In genomic region chr15:101092829-101093648, GRCm38 (mm10) we compare ENCODE assay signal across 9 mouse cellular contexts. TPM values are rescaled to one million over a fixed set of nuclear protein-coding genes. Genes with fewer than 3 reads are reported as not detected.
DNase-seq lines count a peak whose midpoint lies in the region; ATAC-seq and TF ChIP-seq lines count a peak whose summit lies in the region.
"Had no signal": no experiment of that assay in that cellular context is flagged by ENCODE, and none has a peak within 500 bp of the region (broad histone marks: within the 10 kb centered on the region; RNA-seq: fewer than 3 reads in every experiment).

No protein-coding gene starts in this region.

- H3K4me3 ChIP-seq in intestine, embryonic 14.5 days (ENCODE audit: low read depth, low read length): no peak overlapping the region
- no peak overlapping the region for H3K4me3 ChIP-seq in intestine, postnatal 0 days (ENCODE audit: low read depth, low read length)
- no peak overlapping the region for H3K4me3 ChIP-seq in hindbrain, embryonic 11.5 days (ENCODE audit: low read depth, low read length)
- H3K4me3 ChIP-seq in midbrain, embryonic 14.5 days (replicated peaks; ENCODE audit: low read depth, low read length): no peak overlapping the region

- H3K9ac ChIP-seq in intestine, embryonic 14.5 days (ENCODE audit: low read length): no peak overlapping the region
- H3K9ac ChIP-seq in intestine, postnatal 0 days (ENCODE audit: low read depth, low read length): no peak overlapping the region
- H3K9ac ChIP-seq in hindbrain, embryonic 11.5 days (ENCODE audit: low read depth, low read length): peak overlapping the region; percentile 47
- no peak overlapping the region for H3K9ac ChIP-seq in midbrain, embryonic 14.5 days (replicated peaks; ENCODE audit: low read length)

- TF ChIP-seq CTCF in intestine, postnatal 0 days (IDR thresholded peaks at IDR 0.05; ENCODE audit: low read depth): no peak

- no peaks in the 10 kb centered on the region for H3K27me3 ChIP-seq in intestine, embryonic 14.5 days (replicated peaks; ENCODE audit: control insufficient read depth, insufficient read depth, low read length)
- H3K27me3 ChIP-seq in intestine, postnatal 0 days (replicated peaks; ENCODE audit: control insufficient read depth, insufficient read depth, low read length): no peaks in the 10 kb centered on the region
- no peaks in the 10 kb centered on the region for H3K27me3 ChIP-seq in hindbrain, embryonic 11.5 days (ENCODE audit: control insufficient read depth, insufficient read depth, low read length)
- no peaks in the 10 kb centered on the region for H3K27me3 ChIP-seq in midbrain, embryonic 14.5 days (ENCODE audit: control insufficient read depth, insufficient read depth, low read length)

- peaks cover 7% of the 10 kb centered on the region for H3K4me1 ChIP-seq in intestine, embryonic 14.5 days (replicated peaks; ENCODE audit: control insufficient read depth, insufficient read depth, low read length)
- no peaks in the 10 kb centered on the region for H3K4me1 ChIP-seq in intestine, postnatal 0 days (replicated peaks; ENCODE audit: control insufficient read depth, insufficient read depth, low read length)
- peaks cover 22% of the 10 kb centered on the region for H3K4me1 ChIP-seq in hindbrain, embryonic 11.5 days (replicated peaks; ENCODE audit: control insufficient read depth, insufficient read depth, low read length)
- peaks cover 34% of the 10 kb centered on the region for H3K4me1 ChIP-seq in midbrain, embryonic 14.5 days (ENCODE audit: control insufficient read depth, insufficient read depth, low read length)

- DNase-seq in intestine, embryonic 14.5 days (ENCODE audit: low spot score): no peak
- peak; percentile 19 for DNase-seq in cerebellum, adult 8-10 months
- DNase-seq in hindbrain, embryonic 11.5 days (ENCODE audit: low spot score): peak; percentile 83
- peak; percentile 29 to 50 for DNase-seq in layer of hippocampus, postnatal 36 days
- DNase-seq in midbrain, embryonic 14.5 days: peak; percentile 81
- no peak for DNase-seq in gastrocnemius, postnatal 14 days

- H3K4me2 ChIP-seq in intestine, embryonic 14.5 days (ENCODE audit: low read length): peak overlapping the region; percentile 16; the same call in 1 of the 2 replicates
- no peak overlapping the region for H3K4me2 ChIP-seq in intestine, postnatal 0 days (replicated peaks; ENCODE audit: low read depth)
- peak overlapping the region; percentile 19 for H3K4me2 ChIP-seq in hindbrain, embryonic 11.5 days (replicated peaks; ENCODE audit: low read depth, low read length)
- peak overlapping the region; percentile 34 for H3K4me2 ChIP-seq in midbrain, embryonic 14.5 days (ENCODE audit: low read length)

- 28% methylated on average over 25 of the region's 25 CpGs for WGBS in intestine, embryonic 14.5 days
- 49% methylated on average over 25 of the region's 25 CpGs for WGBS in intestine, postnatal 0 days
- 8% methylated on average over 25 of the region's 25 CpGs for WGBS in hindbrain, embryonic 11.5 days
- WGBS in midbrain, embryonic 14.5 days: 7% methylated on average over 25 of the region's 25 CpGs

- ATAC-seq in intestine, embryonic 14.5 days (replicated peaks; ENCODE audit: low FRiP score, low TSS enrichment, low read depth): peak; percentile 50; the same call in 1 of the 2 replicates
- no peak for ATAC-seq in intestine, postnatal 0 days
- peak; percentile 94 for ATAC-seq in hindbrain, embryonic 11.5 days (ENCODE audit: low FRiP score)
- peak; percentile 88 for ATAC-seq in midbrain, embryonic 14.5 days (ENCODE audit: low FRiP score, low TSS enrichment)
- ATAC-seq in granulocyte monocyte progenitor cell, adult 5-6 weeks (replicated peaks; ENCODE audit: poor library complexity, severe bottlenecking): no peak

- intact Hi-C loops in gastrocnemius, postnatal 14 days (cut with DNase I; ENCODE audit: low total_unique reads): no loop called here

- peak overlapping the region; percentile 17; the same call in 1 of the 2 replicates for H3K27ac ChIP-seq in intestine, embryonic 14.5 days (ENCODE audit: low read depth)
- H3K27ac ChIP-seq in intestine, postnatal 0 days (ENCODE audit: low read depth, low read length): no peak overlapping the region
- H3K27ac ChIP-seq in hindbrain, embryonic 11.5 days (ENCODE audit: low read depth, low read length): peak overlapping the region; percentile 89
- peak overlapping the region; percentile 67 for H3K27ac ChIP-seq in midbrain, embryonic 14.5 days (replicated peaks; ENCODE audit: low read depth, low read length)

- no peaks in the 10 kb centered on the region for H3K9me3 ChIP-seq in intestine, embryonic 14.5 days (ENCODE audit: control insufficient read depth, low read length)
- no peaks in the 10 kb centered on the region for H3K9me3 ChIP-seq in intestine, postnatal 0 days (ENCODE audit: control insufficient read depth)
- H3K9me3 ChIP-seq in hindbrain, embryonic 11.5 days (ENCODE audit: control insufficient read depth, low read length): no peaks in the 10 kb centered on the region
- H3K9me3 ChIP-seq in midbrain, embryonic 14.5 days (ENCODE audit: control insufficient read depth, low read length): no peaks in the 10 kb centered on the region

- no peaks in the 10 kb centered on the region for H3K36me3 ChIP-seq in intestine, embryonic 14.5 days (ENCODE audit: control insufficient read depth, insufficient read depth, low read length)
- no peaks in the 10 kb centered on the region for H3K36me3 ChIP-seq in intestine, postnatal 0 days (ENCODE audit: control insufficient read depth, insufficient read depth)
- no peaks in the 10 kb centered on the region for H3K36me3 ChIP-seq in hindbrain, embryonic 11.5 days (ENCODE audit: control insufficient read depth, insufficient read depth, low read length)
- no peaks in the 10 kb centered on the region for H3K36me3 ChIP-seq in midbrain, embryonic 14.5 days (ENCODE audit: control insufficient read depth, insufficient read depth, low read length)

RNA-seq across cellular contexts. Expression of gene Fignl2, which starts 14.7 kb away (rescaled TPM):
- polyA plus RNA-seq in intestine, embryonic 14.5 days (2014; fragmentation: Nextera tagmentation; extraction: Ambion mirVana): 0.43 and 0.55 TPM in 2 replicates
- 0.16 and 0.33 TPM in 2 replicates for polyA plus RNA-seq in intestine, postnatal 0 days (2015; fragmentation: Nextera tagmentation; extraction: Ambion mirVana)
- polyA plus RNA-seq in hindbrain, embryonic 11.5 days (2014; fragmentation: Nextera tagmentation; extraction: Ambion mirVana): 1.2 and 2.1 TPM in 2 replicates
- total RNA-seq in layer of hippocampus, postnatal 36 days (2021): 1 to 10 TPM; 1.1 to 1.2 TPM
- polyA plus RNA-seq in midbrain, embryonic 14.5 days (2014; fragmentation: Nextera tagmentation; extraction: Ambion mirVana): 0.09 and 0.11 TPM in 2 replicates
- total RNA-seq in granulocyte monocyte progenitor cell, adult 5-6 weeks (2014; fragmentation: Nextera tagmentation): not detected in 2 replicates
- not detected in 2 replicates for total RNA-seq in granulocyte monocyte progenitor cell, adult 5-6 weeks (2017)
- 1 to 10 TPM; 1.3 to 1.4 TPM for total RNA-seq in gastrocnemius, postnatal 14 days (2021)

RNA-seq across cellular contexts. Expression of gene Ankrd33, which starts 22.5 kb away (rescaled TPM):
- not detected in 2 replicates for polyA plus RNA-seq in intestine, embryonic 14.5 days (2014; fragmentation: Nextera tagmentation; extraction: Ambion mirVana)
- not detected in 2 replicates for polyA plus RNA-seq in intestine, postnatal 0 days (2015; fragmentation: Nextera tagmentation; extraction: Ambion mirVana)
- polyA plus RNA-seq in hindbrain, embryonic 11.5 days (2014; fragmentation: Nextera tagmentation; extraction: Ambion mirVana): not detected in 2 replicates
- total RNA-seq in layer of hippocampus, postnatal 36 days (2021): not detected
- not detected in 2 replicates for polyA plus RNA-seq in midbrain, embryonic 14.5 days (2014; fragmentation: Nextera tagmentation; extraction: Ambion mirVana)
- total RNA-seq in granulocyte monocyte progenitor cell, adult 5-6 weeks (2014; fragmentation: Nextera tagmentation): not detected in 2 replicates
- total RNA-seq in granulocyte monocyte progenitor cell, adult 5-6 weeks (2017): not detected in 2 replicates
- not detected for total RNA-seq in gastrocnemius, postnatal 14 days (2021)
- polyA plus RNA-seq: gonadal fat pad, adult 2 months had no signal

RNA-seq across cellular contexts. Expression of gene Acvrl1, which starts 35.3 kb away (rescaled TPM):
- polyA plus RNA-seq in intestine, embryonic 14.5 days (2014; fragmentation: Nextera tagmentation; extraction: Ambion mirVana): 16.5 and 16.6 TPM in 2 replicates
- polyA plus RNA-seq in intestine, postnatal 0 days (2015; fragmentation: Nextera tagmentation; extraction: Ambion mirVana): 13.8 and 14.6 TPM in 2 replicates
- polyA plus RNA-seq in hindbrain, embryonic 11.5 days (2014; fragmentation: Nextera tagmentation; extraction: Ambion mirVana): 4.8 and 5.5 TPM in 2 replicates
- total RNA-seq in layer of hippocampus, postnatal 36 days (2021): 1 to 10 TPM; 7.5 to 8.9 TPM
- polyA plus RNA-seq in midbrain, embryonic 14.5 days (2014; fragmentation: Nextera tagmentation; extraction: Ambion mirVana): 3.3 and 4.4 TPM in 2 replicates
- total RNA-seq in granulocyte monocyte progenitor cell, adult 5-6 weeks (2014; fragmentation: Nextera tagmentation): 0.30 TPM in 1 of 2 replicates, not detected in the other
- 0.73 and 2.7 TPM in 2 replicates for total RNA-seq in granulocyte monocyte progenitor cell, adult 5-6 weeks (2017)
- total RNA-seq in gastrocnemius, postnatal 14 days (2021): 10 to 100 TPM; 12.9 to 15.0 TPM

RNA-seq across cellular contexts. Expression of gene Gm47841, which starts 45.8 kb away (rescaled TPM):
- not detected in 2 replicates for polyA plus RNA-seq in intestine, embryonic 14.5 days (2014; fragmentation: Nextera tagmentation; extraction: Ambion mirVana)
- not detected in 2 replicates for polyA plus RNA-seq in intestine, postnatal 0 days (2015; fragmentation: Nextera tagmentation; extraction: Ambion mirVana)
- not detected in 2 replicates for polyA plus RNA-seq in hindbrain, embryonic 11.5 days (2014; fragmentation: Nextera tagmentation; extraction: Ambion mirVana)
- total RNA-seq in layer of hippocampus, postnatal 36 days (2021): not detected
- not detected in 2 replicates for polyA plus RNA-seq in midbrain, embryonic 14.5 days (2014; fragmentation: Nextera tagmentation; extraction: Ambion mirVana)
- total RNA-seq in granulocyte monocyte progenitor cell, adult 5-6 weeks (2014; fragmentation: Nextera tagmentation): not detected in 2 replicates
- not detected in 2 replicates for total RNA-seq in granulocyte monocyte progenitor cell, adult 5-6 weeks (2017)
- total RNA-seq in gastrocnemius, postnatal 14 days (2021): not detected
- polyA plus RNA-seq: gonadal fat pad, adult 2 months had no signal

Comparison
In these comparisons a context has a peak if more than half of its experiments do, and no peak if none do; other contexts are left out.
1. ATAC-seq: peak in intestine, embryonic 14.5 days (single experiment), hindbrain, embryonic 11.5 days (single experiment) and midbrain, embryonic 14.5 days (single experiment); none in intestine, postnatal 0 days (single experiment) and granulocyte monocyte progenitor cell, adult 5-6 weeks (single experiment).
2. DNase-seq: peak in cerebellum, adult 8-10 months (single experiment), hindbrain, embryonic 11.5 days (single experiment), layer of hippocampus, postnatal 36 days (2 of 2) and midbrain, embryonic 14.5 days (single experiment); none in intestine, embryonic 14.5 days (single experiment) and gastrocnemius, postnatal 14 days (single experiment).